Mouse (Mus musculus): ENCODE data around the gene Umod. TPM values are rescaled to one million over a fixed set of nuclear protein-coding genes. Genes with fewer than 3 reads are reported as not detected.

Umod gene
- total and polyA plus RNA-seq, 2 experiments from 2014 or later, result not detected

DNA sequence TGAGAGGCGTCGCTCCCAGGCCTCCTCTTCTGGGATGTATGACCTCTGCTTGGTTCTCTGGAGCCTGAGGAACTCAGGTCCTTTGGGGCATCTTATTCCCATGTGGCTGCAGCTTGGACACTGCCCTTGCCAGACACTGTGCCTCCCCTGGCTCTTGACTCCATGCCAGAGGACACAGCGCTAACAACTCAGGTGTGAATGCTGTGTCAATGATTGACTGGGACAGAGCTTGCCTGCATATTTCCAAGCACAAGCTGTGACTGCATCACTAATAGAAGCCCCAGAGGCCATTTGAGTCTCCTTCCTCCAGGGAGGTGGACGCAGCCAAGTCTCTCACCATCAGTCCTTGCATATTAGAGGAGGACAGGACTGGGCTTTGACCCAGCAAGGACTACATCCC is 32.1 kb upstream of the Umod start:
- H3K9me3 ChIP-seq (ENCODE audit: low read length), result no peaks in the 10 kb centered on the region
- WGBS, result 91% methylated on average over 4 of the region's 4 CpGs
- TF ChIP-seq CTCF (IDR thresholded peaks at IDR 0.05; ENCODE audit: low read depth), result no peak
- H3K27me3 ChIP-seq (ENCODE audit: insufficient read depth, low read length), result no peaks in the 10 kb centered on the region
- H3K36me3 ChIP-seq (ENCODE audit: insufficient read depth), result no peaks in the 10 kb centered on the region
- DNase-seq (no peak), ATAC-seq (no peak)
- H3K4me2 ChIP-seq (ENCODE audit: low read depth), result no peak overlapping the region
- no peaks in the 10 kb centered on the region for H3K4me1 ChIP-seq (ENCODE audit: insufficient read depth)
- no peak overlapping the region for H3K9ac ChIP-seq
- no peak overlapping the region for H3K4me3 ChIP-seq (ENCODE audit: low read depth, low read length)
- no peak overlapping the region for H3K27ac ChIP-seq (ENCODE audit: low read depth, low read length)

DNA sequence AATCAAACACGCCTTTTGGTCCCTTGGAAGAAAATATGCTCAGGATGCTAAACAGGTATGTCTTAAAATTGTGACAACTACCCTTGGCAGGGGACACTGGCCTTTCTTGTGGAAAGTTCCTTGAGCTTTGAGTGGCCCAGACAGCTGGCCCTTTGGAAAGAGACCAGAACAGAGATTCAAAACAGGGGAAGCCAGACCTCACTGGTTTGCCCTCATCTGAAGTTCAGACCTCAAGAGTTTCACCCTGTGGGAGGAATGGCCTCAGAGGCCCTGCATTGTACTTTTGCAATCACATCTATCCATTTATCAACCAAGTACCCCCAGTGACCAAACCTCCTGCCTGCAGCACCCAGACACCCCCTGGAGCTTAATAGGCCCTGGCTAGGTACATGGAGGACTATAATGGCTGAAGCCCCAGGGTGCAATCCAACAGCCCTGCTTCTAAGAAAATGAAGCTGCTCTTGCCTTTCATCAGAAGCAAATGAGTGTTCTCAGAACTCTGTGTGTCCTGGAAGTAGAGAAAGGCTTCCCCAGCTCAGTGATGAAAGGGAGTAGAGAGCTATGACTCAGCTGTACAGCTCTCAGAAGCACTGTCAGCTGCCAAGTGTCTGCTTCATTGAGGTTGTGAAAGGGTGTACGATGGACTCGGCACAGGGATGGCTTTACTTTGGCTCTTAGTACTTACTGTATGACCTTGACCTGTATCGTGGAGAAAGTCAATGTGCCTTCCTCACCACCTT is 11.1 kb upstream of the Umod start:
- Histone ChIP-seq H3K9me3 (ENCODE audit: low read length) (no peaks in the 10 kb centered on the region), H3K27me3 (ENCODE audit: insufficient read depth, low read length) (no peaks in the 10 kb centered on the region), H3K4me3 (ENCODE audit: low read depth, low read length) (no peak overlapping the region), H3K9ac (no peak overlapping the region), H3K36me3 (ENCODE audit: insufficient read depth) (no peaks in the 10 kb centered on the region), H3K4me2 (ENCODE audit: low read depth) (no peak overlapping the region), H3K4me1 (ENCODE audit: insufficient read depth) (no peaks in the 10 kb centered on the region), H3K27ac (ENCODE audit: low read depth, low read length) (no peak overlapping the region)
- TF ChIP-seq CTCF (IDR thresholded peaks at IDR 0.05; ENCODE audit: low read depth), result no peak
- 80% methylated on average over 4 of the region's 4 CpGs for WGBS
- DNase-seq, result no peak
- ATAC-seq, result no peak

DNA sequence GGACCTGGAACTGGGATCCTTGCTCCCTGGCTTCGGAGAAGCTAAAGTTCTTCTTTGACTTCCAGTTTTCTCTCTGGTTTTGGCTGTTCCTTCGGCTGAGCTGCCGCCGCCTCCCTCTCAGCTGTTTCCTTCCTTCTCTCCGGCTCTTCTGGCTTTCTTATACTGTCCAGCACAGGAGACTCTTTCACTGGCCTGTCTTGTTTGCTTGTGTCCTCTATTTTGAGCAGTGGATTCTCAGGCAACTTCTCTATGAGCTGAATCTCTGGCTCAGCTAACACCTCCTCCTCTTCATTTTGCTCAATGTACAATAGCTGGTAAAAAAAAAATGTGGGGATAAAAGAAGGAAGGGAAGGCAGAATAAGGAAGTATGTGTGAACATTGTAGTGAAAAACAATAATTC is 7.6 kb upstream of the Umod start:
- DNase-seq (no peak), ATAC-seq (no peak)
- Histone ChIP-seq H3K4me3 (ENCODE audit: low read depth, low read length) (no peak overlapping the region), H3K4me1 (ENCODE audit: insufficient read depth) (no peaks in the 10 kb centered on the region), H3K9ac (no peak overlapping the region), H3K9me3 (ENCODE audit: low read length) (no peaks in the 10 kb centered on the region), H3K27me3 (ENCODE audit: insufficient read depth, low read length) (no peaks in the 10 kb centered on the region), H3K4me2 (ENCODE audit: low read depth) (no peak overlapping the region), H3K27ac (ENCODE audit: low read depth, low read length) (no peak overlapping the region), H3K36me3 (ENCODE audit: insufficient read depth) (no peaks in the 10 kb centered on the region)
- WGBS, result 91% methylated on average over 5 of the region's 5 CpGs
- TF ChIP-seq CTCF (IDR thresholded peaks at IDR 0.05; ENCODE audit: low read depth), result no peak

DNA sequence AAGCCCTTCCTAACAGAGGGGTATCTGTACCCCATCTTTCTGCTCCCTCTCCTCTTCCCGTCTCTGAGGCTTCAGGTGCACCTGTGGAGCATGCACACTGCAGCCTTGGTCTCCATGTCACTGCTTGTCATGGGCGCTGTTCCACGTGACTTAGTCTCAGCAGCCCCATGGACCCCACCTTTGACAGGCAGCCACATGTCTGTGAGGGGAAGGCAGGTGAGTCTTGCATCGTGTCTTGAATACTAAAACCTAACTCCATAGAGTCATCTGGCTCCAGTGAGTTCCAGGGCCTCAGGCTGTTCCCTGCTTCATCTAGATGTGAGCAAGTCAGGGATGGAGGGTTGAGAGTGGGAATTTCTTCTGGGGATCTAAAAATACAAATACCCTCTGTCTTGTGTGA is 5.1 kb upstream of the Umod start:
- Histone ChIP-seq H3K9ac (no peak overlapping the region), H3K4me2 (ENCODE audit: low read depth) (no peak overlapping the region), H3K27ac (ENCODE audit: low read depth, low read length) (no peak overlapping the region), H3K4me3 (ENCODE audit: low read depth, low read length) (no peak overlapping the region), H3K9me3 (ENCODE audit: low read length) (no peaks in the 10 kb centered on the region), H3K36me3 (ENCODE audit: insufficient read depth) (no peaks in the 10 kb centered on the region), H3K4me1 (ENCODE audit: insufficient read depth) (no peaks in the 10 kb centered on the region), H3K27me3 (ENCODE audit: insufficient read depth, low read length) (no peaks in the 10 kb centered on the region)
- no peak for TF ChIP-seq CTCF (IDR thresholded peaks at IDR 0.05; ENCODE audit: low read depth)
- ATAC-seq (no peak), DNase-seq (no peak)
- 92% methylated on average over 4 of the region's 4 CpGs for WGBS

DNA sequence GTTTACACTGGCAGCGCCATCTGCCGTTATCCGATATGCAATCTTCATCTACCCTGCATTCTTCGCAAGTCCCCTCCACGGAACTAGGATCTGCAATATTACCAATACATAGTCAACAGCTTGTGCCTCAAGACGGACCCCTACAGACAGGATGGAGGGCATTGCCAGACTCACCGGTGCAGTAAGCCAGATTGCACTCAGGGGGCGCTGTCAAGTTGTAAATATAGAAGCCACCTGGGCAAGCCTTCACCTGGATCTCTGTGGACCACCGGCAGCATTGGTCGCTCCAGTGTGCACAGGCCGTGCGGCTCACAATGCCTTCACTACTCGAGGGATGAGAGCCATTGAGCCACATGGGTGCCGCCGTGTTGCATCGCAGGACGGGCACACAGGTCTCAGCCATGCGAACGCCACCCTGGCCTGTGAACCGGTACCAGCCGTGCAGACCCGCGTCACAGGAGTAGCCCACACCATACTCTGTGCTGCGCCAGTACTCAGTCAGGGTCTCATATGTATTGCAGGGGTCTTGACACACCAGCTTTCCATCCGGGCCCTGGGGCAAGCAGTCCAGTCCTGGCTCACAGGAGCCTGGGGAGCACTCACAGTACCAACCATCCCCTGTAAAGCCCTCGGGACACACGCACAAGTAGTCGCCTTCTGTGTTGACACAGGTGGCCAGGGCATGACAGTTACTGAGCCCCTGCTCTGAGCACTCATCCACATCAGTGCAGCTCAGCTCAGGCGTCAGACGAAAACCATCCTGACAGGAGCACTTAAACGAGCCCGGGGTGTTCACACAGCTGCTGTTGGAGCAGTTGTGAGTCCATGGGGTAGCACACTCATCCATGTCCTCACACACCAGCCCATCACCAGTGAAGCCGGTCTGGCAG is 2.3 kb downstream of the Umod start:
- no peak for ATAC-seq
- no peak for TF ChIP-seq CTCF (IDR thresholded peaks at IDR 0.05; ENCODE audit: low read depth)
- Histone ChIP-seq H3K4me3 (ENCODE audit: low read depth, low read length) (no peak overlapping the region), H3K9ac (no peak overlapping the region), H3K4me1 (ENCODE audit: insufficient read depth) (no peaks in the 10 kb centered on the region), H3K9me3 (ENCODE audit: low read length) (no peaks in the 10 kb centered on the region), H3K36me3 (ENCODE audit: insufficient read depth) (no peaks in the 10 kb centered on the region), H3K27me3 (ENCODE audit: insufficient read depth, low read length) (no peaks in the 10 kb centered on the region), H3K4me2 (ENCODE audit: low read depth) (no peak overlapping the region), H3K27ac (ENCODE audit: low read depth, low read length) (no peak overlapping the region)
- DNase-seq, result no peak
- 83% methylated on average over 33 of the region's 33 CpGs for WGBS

DNA sequence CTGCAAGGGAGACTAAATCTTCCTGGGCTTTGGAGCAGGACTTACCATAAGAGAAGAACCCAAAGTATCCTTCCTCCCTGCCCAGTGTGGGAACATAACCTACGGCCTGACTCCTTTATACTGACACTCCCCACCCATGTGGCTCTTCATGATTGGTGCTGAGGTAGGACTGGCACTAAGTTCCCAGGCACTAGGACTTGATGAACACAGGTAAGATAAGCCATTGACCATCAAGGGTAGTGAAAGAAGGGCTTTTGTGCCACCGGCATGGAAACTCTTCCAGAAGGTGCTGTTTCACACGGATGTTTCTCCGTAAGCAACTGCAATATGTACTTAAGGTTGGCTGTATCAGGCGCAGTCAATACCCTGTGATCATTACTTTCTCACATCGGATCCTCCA is 19.9 kb downstream of the Umod start, which contains the start of gene Gp2:
Gene Gp2 (minus strand): TSS at position 101 of the 400 bp plus-strand sequence.
- ATAC-seq, result no peak
- no peak for DNase-seq
- Histone ChIP-seq H3K4me1 (ENCODE audit: insufficient read depth) (no peaks in the 10 kb centered on the region), H3K4me3 (ENCODE audit: low read depth, low read length) (no peak within 1 kb of the TSS), H3K27me3 (ENCODE audit: insufficient read depth, low read length) (no peaks in the 10 kb centered on the region), H3K27ac (ENCODE audit: low read depth, low read length) (no peak within 1 kb of the TSS), H3K9me3 (ENCODE audit: low read length) (no peaks in the 10 kb centered on the region), H3K4me2 (ENCODE audit: low read depth) (no peak within 1 kb of the TSS), H3K36me3 (ENCODE audit: insufficient read depth) (no peaks in the 10 kb centered on the region), H3K9ac (no peak within 1 kb of the TSS)
- TF ChIP-seq CTCF (IDR thresholded peaks at IDR 0.05; ENCODE audit: low read depth), result no peak
- WGBS, result 95% methylated on average over 6 of the region's 6 CpGs

DNA sequence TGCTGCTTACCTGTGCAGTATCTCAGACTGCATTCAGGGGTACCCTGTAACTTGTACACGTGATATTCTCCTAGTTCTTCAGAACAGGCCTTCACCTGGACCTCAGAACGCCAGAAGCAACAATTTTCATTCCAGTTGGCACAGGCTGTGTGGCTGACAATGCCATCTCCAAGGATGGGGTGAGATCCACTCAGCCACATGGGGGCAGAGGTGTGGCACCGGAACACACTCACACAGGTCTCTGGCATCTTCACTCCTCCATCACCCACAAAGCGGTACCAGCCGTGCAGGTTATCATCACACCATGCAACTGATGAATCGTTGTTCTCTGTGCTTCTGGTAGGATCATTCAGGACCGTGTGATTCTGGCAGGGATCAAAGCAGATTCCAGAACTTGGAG is 24.9 kb downstream of the Umod start:
- TF ChIP-seq CTCF (IDR thresholded peaks at IDR 0.05; ENCODE audit: low read depth), result no peak
- H3K36me3 ChIP-seq (ENCODE audit: insufficient read depth), result no peaks in the 10 kb centered on the region
- H3K4me3 ChIP-seq (ENCODE audit: low read depth, low read length), result no peak overlapping the region
- no peak overlapping the region for H3K9ac ChIP-seq
- no peaks in the 10 kb centered on the region for H3K9me3 ChIP-seq (ENCODE audit: low read length)
- no peaks in the 10 kb centered on the region for H3K4me1 ChIP-seq (ENCODE audit: insufficient read depth)
- H3K27me3 ChIP-seq (ENCODE audit: insufficient read depth, low read length), result no peaks in the 10 kb centered on the region
- no peak overlapping the region for H3K27ac ChIP-seq (ENCODE audit: low read depth, low read length)
- DNase-seq, result no peak
- H3K4me2 ChIP-seq (ENCODE audit: low read depth), result no peak overlapping the region
- ATAC-seq, result no peak
- WGBS, result 72% methylated on average over 7 of the region's 7 CpGs
